Mouse (Mus musculus) neural tube, embryonic 10.5 days (tissue): Measurements from ENCODE around the gene Dhrs9.
"Not testable (repeated sequence)": the region's sequence is repeated elsewhere in the genome, so short reads cannot be mapped to it uniquely, and the experiment has no call there.

Experiments
- DNase-seq: peaks from one replicate; pipeline ENCODE4 v3.0.0-alpha.2; 2017; ENCODE audit warnings: low spot score; ENCODE audit errors: extremely low spot score

The Dhrs9 gene

DNA sequence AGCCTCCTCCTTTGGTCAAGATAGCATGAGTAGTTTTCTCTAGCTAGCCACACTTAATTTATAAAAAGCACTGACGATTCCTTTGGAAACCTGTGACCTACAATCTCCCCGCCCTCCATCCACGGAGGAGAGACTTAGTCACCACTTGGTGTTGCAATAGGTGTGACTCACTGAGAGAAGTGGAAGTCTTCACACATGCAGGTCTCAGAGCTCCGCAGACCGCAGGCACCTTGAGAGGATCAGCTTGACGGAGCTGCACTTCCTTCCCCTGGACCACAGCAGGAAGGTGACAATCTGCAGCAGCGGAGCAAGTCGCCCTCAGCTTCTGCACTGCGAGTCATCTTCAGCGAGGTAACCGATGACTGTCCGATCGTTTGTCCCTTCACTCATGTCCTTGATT lies at the start of gene Dhrs9:
TSS of gene Dhrs9 (plus strand) at position 165 of the 400 bp plus-strand sequence.
- no peak for DNase-seq

- not testable (repeated sequence) for DNase-seq
These were observed 48.7 kb upstream of the Dhrs9 start for GRCm38 (mm10) chr2:69331523-69331922.

DNA sequence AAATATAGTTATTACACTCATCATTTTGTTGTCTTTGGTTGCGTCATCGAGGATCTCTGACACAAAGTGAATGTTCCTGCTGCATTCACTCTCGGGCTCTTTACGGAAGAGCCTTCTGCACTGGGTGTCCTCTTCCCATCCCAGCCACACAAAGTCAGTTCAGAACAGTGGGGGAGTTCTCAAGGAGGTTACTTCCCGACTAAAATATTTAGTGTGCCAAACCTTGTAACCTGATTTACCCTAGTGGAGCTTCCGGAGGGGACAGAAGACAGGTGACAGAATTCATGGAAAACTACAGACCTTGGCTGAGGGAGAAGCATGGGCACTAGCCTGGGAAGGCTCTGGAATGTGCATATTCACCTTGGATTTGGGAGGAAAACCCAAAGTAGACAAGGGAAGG lies 38.7 kb upstream of the Dhrs9 start:
- DNase-seq, result peak; percentile 1

GRCm38 (mm10) chr2:69342496-69343221 lies 37.6 kb upstream of the Dhrs9 start, which contains the start of gene Abcb11:
TSS of gene Abcb11 (minus strand) at chr2:69342616.
- no peak for DNase-seq

GRCm38 (mm10) chr2:69355402-69355801 lies 24.8 kb upstream of the Dhrs9 start:
- DNase-seq, result not testable (repeated sequence)

DNA sequence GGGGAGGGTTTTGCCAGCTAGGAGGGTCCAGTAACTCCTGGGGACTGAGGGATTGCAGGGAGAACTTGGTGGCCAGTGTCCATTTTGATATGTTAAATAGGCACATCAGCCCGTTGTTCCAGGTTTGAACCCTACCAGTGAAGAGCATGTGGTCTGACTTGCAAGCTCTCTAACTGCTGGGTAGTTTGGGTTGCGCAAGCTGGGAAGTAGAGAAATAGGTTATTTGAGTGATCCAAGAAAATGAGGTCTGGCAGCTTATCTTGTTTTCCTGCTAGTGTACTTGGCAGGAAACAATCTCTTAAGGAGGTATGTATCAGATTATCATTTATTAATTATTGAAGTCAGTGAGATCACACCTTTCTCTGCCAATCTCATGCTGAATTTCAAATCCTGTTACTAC lies 15.4 kb upstream of the Dhrs9 start:
- no peak for DNase-seq

- no peak for DNase-seq
These were observed 15.0 kb upstream of the Dhrs9 start for GRCm38 (mm10) chr2:69365275-69365674.

DNA sequence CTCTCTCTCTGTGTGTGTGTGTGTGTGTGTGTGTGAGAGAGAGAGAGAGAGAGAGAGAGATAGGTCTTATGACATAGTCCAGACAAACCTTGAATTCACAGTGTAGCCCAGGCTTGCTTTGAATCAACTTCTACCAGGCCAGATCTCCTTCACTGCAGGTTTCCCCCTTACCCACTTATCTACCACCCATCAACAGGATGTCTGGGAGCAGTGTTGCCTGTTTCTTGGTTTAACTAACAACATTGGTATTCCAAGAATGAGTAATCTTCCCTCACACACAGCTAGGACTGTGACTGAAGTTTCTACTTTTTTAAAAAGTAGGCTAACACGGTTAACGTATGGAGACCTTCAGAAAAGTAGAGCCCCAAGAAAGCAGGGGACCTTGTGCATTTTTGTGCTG lies 3.5 kb upstream of the Dhrs9 start:
- DNase-seq, result no peak

DNA sequence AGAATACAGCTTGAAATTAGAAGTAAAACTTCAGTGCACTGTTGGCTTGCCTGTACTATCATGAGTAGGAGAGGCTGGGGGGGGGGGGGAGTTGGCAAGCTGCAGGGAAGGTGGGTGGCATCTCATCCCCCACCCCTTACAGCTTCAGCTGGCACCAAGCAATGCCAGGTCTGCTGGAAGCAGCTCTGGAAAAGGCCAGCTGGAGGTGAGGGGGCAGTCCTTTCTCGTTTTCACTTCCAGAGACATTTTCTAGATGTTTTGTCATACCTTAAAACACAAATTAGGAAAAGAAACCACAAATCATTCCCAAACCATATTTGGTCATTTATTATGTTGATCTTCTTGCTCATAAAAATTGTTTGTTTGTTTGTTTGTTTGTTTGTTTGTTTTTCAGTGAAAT lies 444 bp upstream of the Dhrs9 start:
- no peak for DNase-seq

- DNase-seq, result no peak
These were observed 1.5 kb downstream of the Dhrs9 start for GRCm38 (mm10) chr2:69381740-69382139.

DNA sequence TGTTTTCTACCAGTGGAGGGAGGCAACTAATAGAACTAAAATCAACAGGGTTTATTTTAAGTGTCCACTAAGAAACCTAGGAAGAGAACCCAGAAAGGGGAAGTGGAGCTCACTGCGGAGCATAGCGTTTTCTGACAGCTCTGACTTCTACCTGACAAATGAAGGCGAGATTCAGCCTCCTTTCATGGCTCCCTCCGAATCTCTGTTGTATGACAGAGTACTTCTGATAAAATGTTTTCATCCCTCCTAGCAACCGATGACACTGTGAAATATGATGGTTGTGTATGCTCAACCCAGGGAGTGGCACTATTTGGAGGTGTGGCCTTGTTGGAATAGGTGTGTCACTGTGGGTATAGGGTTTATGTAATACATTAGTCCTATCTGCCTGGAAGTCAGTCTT lies 2.6 kb downstream of the Dhrs9 start:
- DNase-seq, result no peak

GRCm38 (mm10) chr2:69386118-69386871 lies 6.0 kb downstream of the Dhrs9 start:
- DNase-seq, result no peak

DNA sequence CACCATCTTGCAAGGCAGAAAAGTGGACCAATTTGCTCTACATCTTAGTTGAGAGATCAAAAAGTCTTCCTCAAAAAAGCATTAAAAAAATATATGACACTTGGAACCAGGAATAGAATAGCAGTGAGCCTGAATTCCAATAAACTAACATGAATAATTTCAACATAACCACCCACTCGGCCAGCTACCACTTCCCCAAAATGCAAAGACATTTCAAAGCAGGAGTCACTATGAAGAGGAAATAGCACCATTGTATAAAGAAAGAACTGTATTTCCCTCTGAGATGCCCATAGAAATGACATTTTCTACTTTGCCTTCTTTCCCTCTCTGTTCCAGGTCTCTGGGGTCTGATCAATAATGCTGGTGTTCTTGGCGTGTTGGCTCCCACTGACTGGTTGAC lies 13.7 kb downstream of the Dhrs9 start:
- DNase-seq, result no peak

GRCm38 (mm10) chr2:69395597-69396248 lies 15.5 kb downstream of the Dhrs9 start:
- no peak for DNase-seq

GRCm38 (mm10) chr2:69396760-69397435 lies 16.7 kb downstream of the Dhrs9 start:
- DNase-seq, result no peak

DNA sequence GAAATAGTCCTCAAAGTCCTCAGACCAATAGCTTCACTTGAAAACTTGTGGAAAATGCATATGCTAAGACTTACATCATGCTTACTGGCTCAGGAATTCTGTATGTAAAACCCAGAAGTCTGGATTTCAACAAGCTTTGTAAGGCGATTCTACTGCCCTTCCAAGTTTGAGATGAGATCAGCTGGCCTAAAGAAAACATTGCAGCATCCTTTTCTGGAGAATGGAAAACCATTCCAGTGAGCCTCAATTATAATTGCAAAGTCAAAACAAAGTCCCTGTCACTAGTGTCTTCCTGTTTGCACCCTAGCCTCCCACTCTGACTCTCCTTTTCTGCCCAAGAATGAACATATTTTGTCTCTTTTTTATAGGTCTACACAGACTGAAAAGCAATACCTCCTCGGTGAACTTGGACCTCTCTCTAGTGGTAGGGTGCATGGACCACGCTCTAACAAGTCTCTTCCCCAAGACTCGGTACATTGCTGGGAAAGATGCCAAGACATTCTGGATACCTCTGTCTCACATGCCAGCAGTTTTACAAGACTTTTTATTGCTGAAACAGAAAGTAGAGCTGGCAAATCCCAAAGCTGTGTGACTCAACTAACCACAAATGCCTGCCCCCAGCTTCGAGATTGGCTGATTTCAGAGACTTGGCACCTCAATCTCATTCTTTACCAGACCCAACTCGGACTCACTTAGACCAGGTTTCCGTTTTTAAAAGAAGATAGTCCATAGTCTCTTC lies 20.8 kb downstream of the Dhrs9 start:
- no peak for DNase-seq

GRCm38 (mm10) chr2:69401891-69402290 lies 21.6 kb downstream of the Dhrs9 start:
- DNase-seq, result no peak

DNA sequence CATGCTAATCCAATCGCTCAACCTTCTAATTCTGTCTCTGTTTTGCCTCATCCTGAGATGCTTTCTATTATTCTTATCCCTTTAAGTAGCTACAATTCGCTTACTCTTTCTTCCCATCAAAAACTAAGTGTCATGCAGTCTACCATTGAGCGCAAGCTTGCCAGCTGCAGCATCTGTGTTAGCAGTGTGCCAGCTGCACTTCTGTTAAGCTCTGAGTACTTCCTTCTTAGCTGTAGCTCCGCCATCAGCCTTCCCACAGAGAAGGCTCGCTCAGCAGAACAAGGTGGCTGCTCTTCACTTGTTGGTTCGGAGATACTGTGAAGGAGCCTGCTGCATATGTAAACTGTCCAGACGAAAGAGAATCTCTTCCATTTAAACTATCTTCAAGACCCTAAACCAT lies 22.1 kb downstream of the Dhrs9 start:
- DNase-seq, result no peak

DNA sequence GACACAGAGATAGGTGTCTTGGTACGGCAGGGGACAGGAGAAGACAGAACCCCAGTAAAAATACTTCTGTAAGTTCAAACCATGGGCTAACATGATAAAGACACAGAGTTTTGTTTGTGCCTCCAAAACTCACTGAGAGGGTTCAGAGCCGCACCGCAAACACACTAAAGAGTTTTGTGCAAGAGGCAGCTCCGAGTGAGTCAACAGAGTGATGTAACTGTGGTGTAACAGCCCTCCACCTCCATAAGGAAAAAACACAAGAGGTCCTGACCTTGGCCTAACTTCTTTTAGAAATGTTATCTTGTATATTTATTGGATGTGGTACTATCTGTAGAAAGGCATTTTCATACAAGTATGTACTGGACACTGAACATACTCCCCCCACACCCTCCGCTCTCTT lies 25.4 kb downstream of the Dhrs9 start:
- no peak for DNase-seq

GRCm38 (mm10) chr2:69414539-69414938 lies 34.3 kb downstream of the Dhrs9 start:
- no peak for DNase-seq

GRCm38 (mm10) chr2:69415070-69415469 lies 34.8 kb downstream of the Dhrs9 start:
- no peak for DNase-seq
